Mouse (Mus musculus) T-helper 17 cell (primary cell): ENCODE results near the gene Jmjd1c.

ENCODE experiments used
- in situ Hi-C, 2 experiments: fragments of 300-600 bp; cut with MboI, MseI; formaldehyde crosslinking; loops; 1 replicate in 1 of 2; 2 replicates in 1 of 2; pipeline ENCODE4 v1.15.1; 2025; ENCODE audit warnings: high pct_unique_total_duplicates in 2 of 2

The Jmjd1c gene

GRCm38 (mm10) chr10:67126061-67126858 lies 30.3 kb downstream of the Jmjd1c start:
- in situ Hi-C loops = loop anchor here in 1 of 2 experiments (5.0 kb wide), 1 partner anchor 371 kb away; no protein-coding TSS in a partner anchor

DNA sequence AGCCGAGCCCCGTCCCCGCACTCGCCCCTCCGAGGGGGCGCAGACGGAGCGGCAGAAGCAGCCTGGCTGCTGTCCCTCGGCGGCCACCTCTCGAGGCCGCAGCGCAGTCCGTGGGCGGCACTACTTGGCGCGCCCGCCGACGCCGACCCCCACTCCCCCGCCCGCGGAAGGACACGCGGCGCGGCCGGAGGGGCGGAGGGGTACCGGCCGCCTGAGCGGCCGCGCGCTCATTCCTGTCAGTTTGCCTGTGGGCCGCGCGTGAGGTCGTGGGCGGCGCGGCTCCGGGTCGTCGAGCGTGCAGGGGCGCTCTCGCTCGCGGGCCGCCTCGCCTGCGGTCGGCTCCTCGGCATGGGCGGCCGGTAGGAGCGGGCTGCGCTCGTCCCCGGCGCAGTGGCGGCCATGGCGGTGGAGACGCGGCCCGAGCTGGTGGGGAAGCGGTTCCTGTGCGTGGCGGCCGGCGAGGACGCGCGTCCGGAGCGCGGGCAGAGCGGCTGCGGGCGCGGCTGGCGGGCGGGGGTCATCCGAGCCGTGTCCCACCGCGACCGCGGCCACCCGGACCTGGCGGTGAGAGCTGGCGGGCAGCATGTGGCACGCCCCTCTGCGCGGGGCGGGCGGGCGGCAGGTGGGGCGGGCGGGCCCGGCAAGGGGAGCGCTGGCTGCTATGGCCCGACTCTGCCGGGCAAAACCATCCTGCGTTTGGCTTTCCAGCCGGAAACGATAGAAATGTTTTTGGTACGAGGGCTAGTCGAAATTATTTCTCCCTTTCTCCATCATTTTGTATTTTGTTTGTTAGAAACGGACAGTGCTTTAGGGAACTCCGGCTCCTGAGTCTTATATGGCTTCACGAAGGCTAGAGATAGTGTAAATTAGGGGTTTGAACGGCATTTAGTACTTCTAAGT lies 31.2 kb downstream of the Jmjd1c start:
- in situ Hi-C loops = loop anchor here in 1 of 2 experiments (5.0 kb wide), 1 partner anchor 370 kb away; no protein-coding TSS in a partner anchor

- in situ Hi-C loops = loop anchor here in 1 of 2 experiments (5.0 kb wide), 1 partner anchor 368 kb away; no protein-coding TSS in a partner anchor
These were observed 33.6 kb downstream of the Jmjd1c start for GRCm38 (mm10) chr10:67129531-67129930.

GRCm38 (mm10) chr10:67131709-67132108 lies 35.8 kb downstream of the Jmjd1c start:
- in situ Hi-C loops = no loop called here

DNA sequence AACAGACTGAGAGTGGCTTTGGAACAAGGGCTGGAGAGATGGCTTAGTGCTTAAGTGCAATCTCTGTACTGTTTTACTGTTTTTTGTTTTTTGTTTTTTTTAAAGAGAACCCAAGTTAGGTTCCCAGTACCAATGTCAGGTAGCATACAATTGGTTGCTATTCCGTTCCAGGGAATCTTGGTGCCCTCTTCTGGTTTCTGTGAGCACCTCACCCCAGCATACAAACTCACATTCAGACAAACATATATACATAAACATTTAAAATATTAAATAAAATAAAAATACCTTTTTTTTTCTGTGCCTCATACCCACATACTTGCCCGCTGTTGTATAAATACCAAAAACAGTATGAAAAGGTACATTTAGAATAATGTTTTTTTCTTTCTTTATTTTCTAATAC lies 38.4 kb downstream of the Jmjd1c start:
- in situ Hi-C loops = no loop called here

DNA sequence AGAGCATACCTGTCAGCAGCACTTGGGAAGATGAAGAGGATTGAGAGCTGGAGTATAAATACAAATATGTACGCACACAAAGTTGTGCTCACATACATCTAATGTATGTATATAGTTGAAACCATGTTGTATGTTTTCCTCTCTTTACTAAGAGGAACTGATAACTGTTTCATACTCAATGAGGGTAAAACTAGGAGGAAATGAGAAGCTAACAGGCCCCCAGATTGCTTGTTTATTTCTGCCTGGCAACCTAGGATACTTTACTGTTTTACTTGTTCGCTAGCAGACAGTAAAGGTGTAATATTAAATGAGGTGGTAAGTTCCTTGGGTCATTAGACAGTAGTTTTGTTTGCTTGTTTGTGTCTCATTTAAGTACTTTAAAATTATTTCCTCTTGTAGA lies 41.5 kb downstream of the Jmjd1c start:
- in situ Hi-C loops = no loop called here

DNA sequence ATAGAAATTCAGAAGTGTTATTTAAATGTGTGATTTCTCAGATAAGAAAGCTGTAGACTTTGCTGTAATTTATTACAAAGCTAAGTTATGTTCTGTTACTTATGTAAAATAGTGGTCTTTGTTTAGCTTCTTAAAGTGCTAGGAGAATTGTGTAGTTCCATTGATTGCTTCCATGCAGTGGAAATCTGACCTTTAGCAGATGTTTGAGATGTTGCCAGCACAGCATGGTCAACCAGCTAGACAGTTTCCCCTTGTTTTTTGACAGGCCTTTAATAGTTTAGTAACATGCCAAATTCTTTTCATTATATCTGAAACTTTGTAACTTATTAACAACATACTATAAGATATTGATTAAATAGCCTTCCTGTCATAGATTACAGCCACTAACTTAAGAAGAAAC lies 47.7 kb downstream of the Jmjd1c start:
- in situ Hi-C loops = no loop called here

GRCm38 (mm10) chr10:67144269-67144668 lies 48.3 kb downstream of the Jmjd1c start:
- in situ Hi-C loops = no loop called here

DNA sequence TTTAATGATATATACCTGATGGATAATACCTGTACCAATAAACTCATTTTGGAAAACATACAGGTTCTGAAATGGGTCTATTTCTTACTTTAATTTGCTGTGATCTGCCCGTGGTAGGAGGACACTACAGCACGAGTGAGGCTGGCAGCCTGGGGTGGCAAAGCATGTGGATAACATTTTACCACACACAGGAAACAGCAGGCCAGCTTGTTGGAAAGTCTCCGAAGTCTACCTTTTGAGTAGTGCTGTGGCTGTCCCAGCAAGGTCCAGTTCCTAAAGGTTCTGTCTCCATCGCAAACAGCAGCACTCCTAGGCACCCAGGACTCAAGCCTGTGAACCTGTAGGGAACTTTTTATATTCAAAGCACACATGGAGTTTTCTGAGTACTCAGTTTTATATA lies 49.7 kb downstream of the Jmjd1c start:
- in situ Hi-C loops = no loop called here

GRCm38 (mm10) chr10:67151766-67152165 lies 55.8 kb downstream of the Jmjd1c start:
- in situ Hi-C loops = no loop called here

DNA sequence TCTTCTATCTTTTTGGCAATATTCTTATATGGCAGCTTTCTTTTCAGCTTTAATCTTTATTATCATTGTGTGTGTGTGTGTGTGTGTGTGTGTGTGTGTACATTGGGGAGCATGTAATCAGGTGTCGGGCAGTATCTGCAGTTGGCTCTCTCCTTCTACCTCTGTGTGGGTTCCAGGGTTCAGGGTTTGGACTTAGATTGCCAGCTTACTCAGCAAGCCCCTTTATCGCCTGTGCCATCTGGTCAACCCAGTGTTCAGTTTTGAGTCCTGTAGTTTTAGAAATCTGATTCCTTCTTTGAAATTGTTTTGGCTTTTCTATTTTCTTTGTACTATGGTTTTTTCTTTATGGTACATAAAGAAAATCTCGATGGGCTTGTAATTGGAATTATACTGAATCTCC lies 58.7 kb downstream of the Jmjd1c start:
- in situ Hi-C loops = no loop called here

GRCm38 (mm10) chr10:67174049-67174448 lies 78.1 kb downstream of the Jmjd1c start:
- in situ Hi-C loops = loop anchor here in 1 of 2 experiments (10.0 kb wide), 1 partner anchor 59 kb away; no protein-coding TSS in a partner anchor

DNA sequence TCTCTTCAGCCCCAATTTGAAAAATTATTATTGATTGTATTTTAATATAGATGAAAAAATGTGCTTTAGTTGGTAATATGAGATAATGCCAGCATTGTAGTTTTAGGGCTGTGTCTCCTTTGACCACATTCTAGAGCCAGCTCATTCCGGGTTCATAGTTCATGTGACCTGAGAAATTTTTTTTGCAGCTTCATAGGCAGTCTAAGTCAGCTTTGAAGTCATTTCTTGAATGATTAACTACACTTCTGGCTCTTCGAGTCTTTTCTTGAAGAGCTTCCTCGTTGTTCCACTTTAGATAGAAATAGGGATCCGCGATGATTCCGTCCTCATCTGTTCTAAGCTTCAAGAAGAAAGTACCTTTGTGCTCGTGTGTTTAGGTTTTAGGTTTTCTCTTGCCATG lies 80.1 kb downstream of the Jmjd1c start:
- in situ Hi-C loops = loop anchor here in 1 of 2 experiments (10.0 kb wide), 1 partner anchor 61 kb away; no protein-coding TSS in a partner anchor

- in situ Hi-C loops = loop anchor here in 1 of 2 experiments (10.0 kb wide), 1 partner anchor 62 kb away; no protein-coding TSS in a partner anchor
These were observed 81.0 kb downstream of the Jmjd1c start for GRCm38 (mm10) chr10:67176932-67177331.

GRCm38 (mm10) chr10:67177410-67177809 lies 81.5 kb downstream of the Jmjd1c start:
- in situ Hi-C loops = loop anchor here in 1 of 2 experiments (10.0 kb wide), 1 partner anchor 63 kb away; no protein-coding TSS in a partner anchor

GRCm38 (mm10) chr10:67180021-67180420 lies 84.1 kb downstream of the Jmjd1c start:
- in situ Hi-C loops = no loop called here

DNA sequence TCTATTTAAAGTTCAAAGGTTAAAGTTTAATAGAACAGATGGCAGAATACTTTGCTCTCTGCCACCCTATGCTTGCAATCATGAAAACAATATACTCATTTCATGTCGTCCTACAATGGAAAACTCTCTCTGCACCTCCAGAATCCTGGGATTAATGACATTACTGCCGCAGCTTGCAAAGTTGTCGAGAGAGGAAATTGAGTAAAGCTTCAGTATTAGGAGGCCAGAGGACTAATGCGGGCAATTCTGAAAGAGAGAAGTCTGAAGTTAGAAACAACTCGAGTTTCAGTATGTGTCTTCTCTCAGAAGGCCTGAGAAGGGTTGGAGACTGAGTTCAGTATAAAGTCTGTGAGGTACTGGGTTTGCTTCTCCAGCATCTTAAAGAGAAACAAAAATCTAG lies 84.9 kb downstream of the Jmjd1c start:
- in situ Hi-C loops = no loop called here

DNA sequence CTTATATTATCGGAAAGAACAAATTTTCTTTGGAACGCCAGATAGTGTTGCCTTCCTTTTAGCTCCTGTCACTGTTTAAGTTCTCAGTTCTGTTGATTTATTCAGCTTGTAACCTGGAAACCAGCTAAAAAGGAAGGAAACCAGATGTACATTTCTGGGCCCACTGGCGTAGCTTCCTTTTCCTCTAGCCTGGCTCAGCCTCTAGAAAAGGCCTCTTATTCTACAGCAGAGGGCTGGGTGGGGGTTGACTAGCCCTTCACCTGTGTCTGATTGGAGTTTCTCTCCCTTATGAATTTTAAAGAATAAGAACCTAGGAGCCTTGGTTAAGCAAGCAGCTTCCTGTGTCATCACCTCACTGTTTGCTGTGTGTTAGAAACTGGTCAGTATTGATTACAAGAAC lies 86.7 kb downstream of the Jmjd1c start:
- in situ Hi-C loops = no loop called here

DNA sequence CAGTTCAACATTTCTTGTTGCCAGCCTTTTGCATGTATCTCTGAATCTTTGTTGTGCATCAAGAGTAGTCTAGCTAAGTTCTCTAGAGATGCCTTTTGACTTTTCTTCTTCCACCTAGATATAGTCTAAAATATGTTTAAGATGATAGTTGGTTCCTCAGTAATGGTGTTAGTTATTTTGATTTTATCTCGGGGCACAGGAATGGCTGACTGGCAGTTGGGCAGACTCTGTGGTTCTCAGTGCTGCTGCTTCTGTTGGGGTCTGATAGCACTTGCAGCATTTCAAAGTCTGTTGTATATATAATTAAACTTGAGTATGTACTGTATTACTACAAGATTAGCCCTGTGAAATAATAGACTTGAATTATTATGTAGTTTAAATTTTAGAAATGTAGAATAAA lies 87.2 kb downstream of the Jmjd1c start:
- in situ Hi-C loops = no loop called here

DNA sequence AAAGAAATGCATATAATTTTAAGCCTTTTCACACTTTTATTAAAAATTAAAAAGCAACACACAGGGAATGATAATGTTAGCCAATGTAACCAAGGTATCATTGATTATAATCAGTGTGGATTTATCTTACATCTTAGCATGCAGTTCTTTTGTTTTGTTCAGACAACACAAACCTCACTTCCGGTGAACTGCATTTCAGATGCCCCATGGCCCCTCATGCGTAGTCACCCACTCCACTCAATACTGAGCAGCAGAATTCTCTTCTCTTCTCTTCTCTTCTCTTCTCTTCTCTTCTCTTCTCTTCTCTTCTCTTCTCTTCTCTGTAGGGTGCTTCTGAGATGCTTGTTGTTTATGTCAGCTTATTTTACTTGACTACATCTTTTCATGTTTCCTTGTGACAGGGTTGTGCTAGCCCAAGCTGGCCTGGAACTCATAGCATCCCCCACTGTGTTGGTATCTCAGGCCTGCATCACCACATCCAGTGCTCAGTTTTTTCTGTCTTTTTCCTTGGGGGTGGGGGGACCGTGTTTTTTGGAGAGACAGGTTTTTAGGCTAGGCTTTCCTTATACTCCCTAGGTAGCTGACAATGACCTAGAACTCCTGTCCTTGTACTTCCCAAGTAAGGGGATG lies 88.6 kb downstream of the Jmjd1c start:
- in situ Hi-C loops = no loop called here

DNA sequence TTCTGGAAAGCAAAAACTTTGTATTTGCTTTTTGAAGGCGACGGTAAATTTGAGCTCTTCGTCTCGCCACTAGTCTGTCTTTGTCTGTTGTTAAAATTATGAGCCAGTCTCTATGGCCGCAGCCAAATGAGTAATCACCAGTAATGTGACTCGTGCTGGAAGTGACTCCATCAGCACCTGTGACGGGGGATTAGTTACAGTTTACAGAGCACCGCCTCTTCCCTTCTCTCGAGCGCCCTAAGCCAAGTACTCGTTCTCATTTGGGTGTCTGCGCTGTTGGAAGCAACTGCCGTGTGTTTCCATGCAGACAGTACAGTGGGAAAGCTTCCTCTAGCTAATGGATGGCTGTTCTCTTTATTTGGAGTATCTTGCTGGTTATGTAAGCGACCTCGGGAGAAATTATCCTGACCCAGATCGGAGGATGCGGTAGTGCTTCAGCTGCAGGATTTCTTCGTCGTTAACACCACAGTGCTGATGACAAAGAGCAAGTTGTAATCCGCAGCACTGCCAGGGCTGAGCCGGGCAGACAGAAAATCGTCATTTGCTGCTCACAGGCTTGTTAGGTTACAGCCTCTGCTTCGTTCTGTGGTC lies 89.7 kb downstream of the Jmjd1c start:
- in situ Hi-C loops = no loop called here
